Mouse (Mus musculus) cerebellum, adult 2 months (tissue): ENCODE results near the gene Slc38a11. TPM values are rescaled to one million over a fixed set of nuclear protein-coding genes. Genes with fewer than 3 reads are reported as not detected.

Experiments
- DNase-seq, 2 experiments: peaks; one replicate each; pipeline ENCODE4 v3.0.0; 2021
- H3K27ac ChIP-seq: fragments of 200-500 bp; 2 replicates; pipeline ENCODE4 v1.5.1; 2012; ENCODE audit warnings: low read length, control low read depth, inconsistent platforms; ENCODE audit not compliant: insufficient read depth
- H3K27me3 ChIP-seq: fragments of 200-500 bp; 2 replicates; pipeline ENCODE4 v1.6.1; 2012; ENCODE audit warnings: inconsistent platforms, mild to moderate bottlenecking, low read length, moderate library complexity; ENCODE audit not compliant: control insufficient read depth, insufficient read depth
- H3K4me1 ChIP-seq: fragments of 200-500 bp; 2 replicates; pipeline ENCODE4 v1.6.1; 2011; ENCODE audit warnings: low read length; ENCODE audit not compliant: control insufficient read depth, insufficient read depth
- H3K4me3 ChIP-seq: fragments of 200-500 bp; replicated peaks from 2 replicates; pipeline ENCODE3; 2011; ENCODE audit warnings: mild to moderate bottlenecking, low read depth, low read length, control low read depth; ENCODE audit not compliant: insufficient read depth
- CTCF ChIP-seq: fragments of 200-500 bp; IDR thresholded peaks from 2 replicates; pipeline ENCODE4 v1.5.1; 2011; ENCODE audit warnings: low read depth, mild to moderate bottlenecking, control low read depth, low read length, moderate library complexity, borderline replicate concordance; ENCODE audit not compliant: insufficient read depth
- POLR2A ChIP-seq: fragments of 200-500 bp; IDR thresholded peaks from 2 replicates; pipeline ENCODE4 v1.6.1; 2011; ENCODE audit warnings: low read length, control low read depth, borderline replicate concordance; ENCODE audit not compliant: insufficient read depth
- WGBS: fragments of 180-500 bp; shearing (Covaris S2); methylation state at CpG from one replicate; pipeline ENCODE4 v1.1.7; 2018; 5-methylcytosine and 5-hydroxymethylcytosine counted together
- polyA plus RNA-seq: library from polyadenylated mRNA; depleted of rRNA; stranded (reverse); fragments of >200 nt; gene quantifications from 2 replicates; pipeline ENCODE4 v1.2.3, GENCODE M21; 2012

Gene Slc38a11
- polyA plus RNA-seq, 1 experiment = 2.8 TPM

GRCm38 (mm10) chr2:65320975-65321374 lies 42.9 kb downstream of the Slc38a11 start:
- no peaks in the 10 kb centered on the region for H3K4me1 ChIP-seq
- H3K4me3 ChIP-seq = no peak overlapping the region
- no peaks in the 10 kb centered on the region for H3K27me3 ChIP-seq

GRCm38 (mm10) chr2:65316721-65317120 lies 47.1 kb downstream of the Slc38a11 start:
- H3K4me1 ChIP-seq = no peaks in the 10 kb centered on the region
- no peaks in the 10 kb centered on the region for H3K27me3 ChIP-seq
- no peak for DNase-seq
- no peak overlapping the region for H3K27ac ChIP-seq
- TF ChIP-seq CTCF (no peak), POLR2A (no peak)
- WGBS = 89% methylated on average over 12 of the region's 12 CpGs
- no peak overlapping the region for H3K4me3 ChIP-seq

More at GRCm38 (mm10) chr2:65320975-65321374, 42.9 kb downstream of the Slc38a11 start:
- DNase-seq = no peak
- TF ChIP-seq POLR2A = no peak
- TF ChIP-seq CTCF = no peak
- H3K27ac ChIP-seq = no peak overlapping the region
- WGBS = 37% methylated on average over 2 of the region's 2 CpGs

- Histone ChIP-seq H3K4me3 (no peak overlapping the region), H3K4me1 (no peaks in the 10 kb centered on the region), H3K27ac (no peak overlapping the region), H3K27me3 (no peaks in the 10 kb centered on the region)
- WGBS = 65% methylated on average over 3 of the region's 3 CpGs
- no peak for TF ChIP-seq POLR2A
- DNase-seq = no peak
These were observed 52.6 kb downstream of the Slc38a11 start for GRCm38 (mm10) chr2:65311250-65311649.

- no peak for DNase-seq
- WGBS = 37% methylated on average over 2 of the region's 2 CpGs
These were observed 67.3 kb downstream of the Slc38a11 start for GRCm38 (mm10) chr2:65296541-65296940.

GRCm38 (mm10) chr2:65294092-65294491 lies 69.7 kb downstream of the Slc38a11 start:
- H3K4me1 ChIP-seq = no peaks in the 10 kb centered on the region
- no peaks in the 10 kb centered on the region for H3K27me3 ChIP-seq
- 16% methylated on average over 8 of the region's 8 CpGs for WGBS
- TF ChIP-seq POLR2A (no peak), CTCF (no peak)
- H3K4me3 ChIP-seq = no peak overlapping the region
- no peak overlapping the region for H3K27ac ChIP-seq
- DNase-seq = no peak

More at GRCm38 (mm10) chr2:65296541-65296940, 67.3 kb downstream of the Slc38a11 start:
- Histone ChIP-seq H3K4me1 (no peaks in the 10 kb centered on the region), H3K27me3 (no peaks in the 10 kb centered on the region), H3K4me3 (no peak overlapping the region), H3K27ac (no peak overlapping the region)
- TF ChIP-seq POLR2A (no peak), CTCF (no peak)

- Histone ChIP-seq H3K27me3 (no peaks in the 10 kb centered on the region), H3K4me1 (no peaks in the 10 kb centered on the region; the same call in 1 of the 2 replicates), H3K4me3 (no peak overlapping the region), H3K27ac (no peak overlapping the region)
- TF ChIP-seq CTCF (no peak), POLR2A (no peak)
- DNase-seq = no peak
- 57% methylated on average over 8 of the region's 8 CpGs for WGBS
These were observed 70.4 kb downstream of the Slc38a11 start for GRCm38 (mm10) chr2:65293411-65293810.

- WGBS = 81% methylated on average over 4 of the region's 4 CpGs
- H3K27me3 ChIP-seq = no peaks in the 10 kb centered on the region
- no peak for DNase-seq
These were observed 74.1 kb downstream of the Slc38a11 start for GRCm38 (mm10) chr2:65289721-65290120.

GRCm38 (mm10) chr2:65288696-65289095 lies 75.1 kb downstream of the Slc38a11 start:
- no peak for TF ChIP-seq POLR2A
- TF ChIP-seq CTCF = no peak
- Histone ChIP-seq H3K4me1 (no peaks in the 10 kb centered on the region; the same call in 1 of the 2 replicates), H3K4me3 (no peak overlapping the region), H3K27ac (no peak overlapping the region), H3K27me3 (no peaks in the 10 kb centered on the region)
- no peak for DNase-seq
- WGBS = 21% methylated on average over 1 of the region's 1 CpGs

More at GRCm38 (mm10) chr2:65289721-65290120, 74.1 kb downstream of the Slc38a11 start:
- no peak overlapping the region for H3K4me3 ChIP-seq
- no peak overlapping the region for H3K27ac ChIP-seq
- no peaks in the 10 kb centered on the region; the same call in 1 of the 2 replicates for H3K4me1 ChIP-seq
- TF ChIP-seq POLR2A = no peak
- TF ChIP-seq CTCF = no peak
